Mouse (Mus musculus) G1E-ER4 (cell line): ENCODE measurements around the gene Prkg1. TPM values are rescaled to one million over a fixed set of nuclear protein-coding genes. Genes with fewer than 3 reads are reported as not detected.
A peak's percentile ranks its signal among the peaks of the same experiment; 100 is the strongest.

Source experiments
- GATA1 ChIP-seq: IDR thresholded peaks from one replicate; pipeline ENCODE4 v1.8.0; 2012; ENCODE audit warnings: low read length, inconsistent platforms
- polyA plus RNA-seq: library from polyadenylated mRNA; stranded (reverse); fragments of >175 nt; gene quantifications from 2 replicates; pipeline ENCODE4 v1.2.3, GENCODE M21; 2012

The Prkg1 gene
- polyA plus RNA-seq, 1 experiment, result 0.23 TPM

- TF ChIP-seq GATA1, result no peak
These were observed 100.5 kb downstream of the Prkg1 start for GRCm38 (mm10) chr19:31664159-31664991.

GRCm38 (mm10) chr19:31663437-31664158, 101.2 kb downstream of the Prkg1 start:
- no peak for TF ChIP-seq GATA1

GRCm38 (mm10) chr19:31662802-31663201, 102.0 kb downstream of the Prkg1 start:
- TF ChIP-seq GATA1, result no peak

GRCm38 (mm10) chr19:31658751-31659397, 106.0 kb downstream of the Prkg1 start:
- TF ChIP-seq GATA1, result no peak

- no peak for TF ChIP-seq GATA1
These were observed 108.6 kb downstream of the Prkg1 start for GRCm38 (mm10) chr19:31656256-31656655.

GRCm38 (mm10) chr19:31655826-31656225, 109.0 kb downstream of the Prkg1 start:
- TF ChIP-seq GATA1, result no peak

- no peak for TF ChIP-seq GATA1
These were observed 110.8 kb downstream of the Prkg1 start for GRCm38 (mm10) chr19:31654022-31654421.

GRCm38 (mm10) chr19:31650452-31650851, 114.4 kb downstream of the Prkg1 start:
- no peak for TF ChIP-seq GATA1

- TF ChIP-seq GATA1, result no peak
These were observed 117.3 kb downstream of the Prkg1 start for GRCm38 (mm10) chr19:31647492-31647891.

GRCm38 (mm10) chr19:31630899-31631869, 133.6 kb downstream of the Prkg1 start:
- no peak for TF ChIP-seq GATA1

- TF ChIP-seq GATA1, result no peak
These were observed 143.1 kb downstream of the Prkg1 start for GRCm38 (mm10) chr19:31621716-31622115.

- no peak for TF ChIP-seq GATA1
These were observed 148.0 kb downstream of the Prkg1 start for GRCm38 (mm10) chr19:31616830-31617229.

- no peak for TF ChIP-seq GATA1
These were observed 148.7 kb downstream of the Prkg1 start for GRCm38 (mm10) chr19:31616159-31616558.

GRCm38 (mm10) chr19:31613146-31613545, 151.7 kb downstream of the Prkg1 start:
- TF ChIP-seq GATA1, result no peak

- peak; percentile 50 for TF ChIP-seq GATA1
These were observed 162.3 kb downstream of the Prkg1 start for GRCm38 (mm10) chr19:31602578-31602977.
